Mouse (Mus musculus): Measurements from ENCODE around the gene Asgr1. TPM values are rescaled to one million over a fixed set of nuclear protein-coding genes. Genes with fewer than 3 reads are reported as not detected.

The Asgr1 gene
- polyA plus RNA-seq, 1 experiment = 0.06 TPM

GRCm38 (mm10) chr11:70029130-70029801, 24.6 kb upstream of the Asgr1 start:
- peak overlapping the region; percentile 90 for H3K4me2 ChIP-seq (ENCODE audit: low read depth)
- TF ChIP-seq SRF (IDR thresholded peaks at IDR 0.05; ENCODE audit: control insufficient read depth, insufficient read length, low read depth) (no peak), POLR2AphosphoS2 (IDR thresholded peaks at IDR 0.05; ENCODE audit: insufficient read length, low read depth) (no peak), TCF3 (IDR thresholded peaks at IDR 0.05; ENCODE audit: insufficient read length, low read depth) (no peak), E2F4 (IDR thresholded peaks at IDR 0.05; ENCODE audit: insufficient read depth) (no peak), USF1 (IDR thresholded peaks at IDR 0.05; ENCODE audit: low read depth) (no peak), REST (IDR thresholded peaks at IDR 0.05; ENCODE audit: insufficient read depth, insufficient read length) (no peak), MYOD1 (IDR thresholded peaks at IDR 0.05; ENCODE audit: control insufficient read depth in 1 of 3, insufficient read length in 2 of 3, low read depth in 2 of 3) (no peak), TCF12 (IDR thresholded peaks at IDR 0.05; ENCODE audit: insufficient read depth, poor library complexity, severe bottlenecking) (no peak), CEBPB (IDR thresholded peaks at IDR 0.05; ENCODE audit: insufficient read depth, poor library complexity, severe bottlenecking) (no peak)
- no peak overlapping the region for H3ac ChIP-seq (ENCODE audit: control insufficient read depth, insufficient read length)
- H3K27me3 ChIP-seq (ENCODE audit: control insufficient read depth, insufficient read depth, insufficient read length) = no peaks in the 10 kb centered on the region
- H3K4me3 ChIP-seq = peak overlapping the region; percentile 15
- H3K36me3 ChIP-seq (ENCODE audit: control insufficient read depth, insufficient read depth) = peaks cover 13% of the 10 kb centered on the region
- H3K79me2 ChIP-seq (ENCODE audit: control insufficient read depth, insufficient read depth) = peaks cover 14% of the 10 kb centered on the region

- Histone ChIP-seq H3K4me3 (no peak overlapping the region), H3ac (ENCODE audit: control insufficient read depth, insufficient read length) (no peak overlapping the region), H3K79me2 (ENCODE audit: control insufficient read depth, insufficient read depth) (peaks cover 7% of the 10 kb centered on the region), H3K4me2 (ENCODE audit: low read depth) (peak overlapping the region; percentile 90), H3K36me3 (ENCODE audit: control insufficient read depth, insufficient read depth) (peaks cover 19% of the 10 kb centered on the region), H3K27me3 (ENCODE audit: control insufficient read depth, insufficient read depth, insufficient read length) (no peaks in the 10 kb centered on the region)
- no peak for TF ChIP-seq TCF3 (IDR thresholded peaks at IDR 0.05; ENCODE audit: insufficient read length, low read depth)
- no peak for TF ChIP-seq USF1 (IDR thresholded peaks at IDR 0.05; ENCODE audit: low read depth)
- TF ChIP-seq MYOG (IDR thresholded peaks at IDR 0.05; ENCODE audit: control insufficient read depth in 1 of 3, insufficient read depth in 1 of 3, insufficient read length in 2 of 3, low read depth in 2 of 3) = no peak
- TF ChIP-seq POLR2AphosphoS2 (IDR thresholded peaks at IDR 0.05; ENCODE audit: insufficient read length, low read depth) = no peak
- no peak for TF ChIP-seq SRF (IDR thresholded peaks at IDR 0.05; ENCODE audit: control insufficient read depth, insufficient read length, low read depth)
- no peak for TF ChIP-seq POLR2A (IDR thresholded peaks at IDR 0.05; ENCODE audit: insufficient read length, low read depth)
- TF ChIP-seq TCF12 (IDR thresholded peaks at IDR 0.05; ENCODE audit: insufficient read depth, poor library complexity, severe bottlenecking) = no peak
- TF ChIP-seq MAX (IDR thresholded peaks at IDR 0.05; ENCODE audit: low read depth) = no peak
- no peak for TF ChIP-seq REST (IDR thresholded peaks at IDR 0.05; ENCODE audit: insufficient read depth, insufficient read length)
- TF ChIP-seq E2F4 (IDR thresholded peaks at IDR 0.05; ENCODE audit: insufficient read depth) = no peak
- TF ChIP-seq MYOD1 (IDR thresholded peaks at IDR 0.05; ENCODE audit: control insufficient read depth in 1 of 3, insufficient read length in 2 of 3, low read depth in 2 of 3) = no peak
- no peak for TF ChIP-seq CEBPB (IDR thresholded peaks at IDR 0.05; ENCODE audit: insufficient read depth, poor library complexity, severe bottlenecking)
Measured at GRCm38 (mm10) chr11:70029829-70030550, 23.9 kb upstream of the Asgr1 start.

DNA sequence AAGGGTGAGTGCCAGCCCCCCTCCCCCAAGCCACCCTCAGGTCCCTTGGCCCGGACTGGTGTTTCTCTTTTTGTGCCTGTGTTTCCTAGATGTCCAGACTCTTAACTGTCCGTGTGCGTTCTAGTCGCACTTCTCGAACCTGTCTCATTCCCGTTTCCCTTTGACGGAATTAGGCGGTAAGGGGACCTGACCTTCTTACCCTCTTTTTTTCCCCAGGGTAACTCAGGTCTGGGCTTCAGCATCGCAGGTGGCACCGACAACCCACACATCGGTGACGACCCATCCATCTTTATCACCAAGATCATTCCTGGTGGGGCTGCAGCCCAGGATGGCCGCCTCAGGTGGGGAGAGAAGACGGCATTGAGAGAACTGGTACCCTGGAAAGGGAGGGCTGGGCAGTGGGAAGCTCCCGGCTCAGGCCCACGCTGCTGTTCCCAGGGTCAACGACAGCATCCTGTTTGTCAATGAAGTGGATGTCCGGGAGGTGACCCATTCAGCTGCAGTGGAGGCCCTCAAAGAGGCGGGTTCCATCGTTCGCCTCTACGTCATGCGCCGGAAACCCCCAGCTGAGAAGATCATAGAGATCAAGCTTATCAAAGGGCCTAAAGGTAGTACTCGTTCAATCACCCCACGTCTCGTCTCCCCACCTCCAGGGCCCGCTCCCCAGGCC, 23.1 kb upstream of the Asgr1 start:
- Histone ChIP-seq H3ac (ENCODE audit: control insufficient read depth, insufficient read length) (no peak overlapping the region), H3K27me3 (ENCODE audit: control insufficient read depth, insufficient read depth, insufficient read length) (no peaks in the 10 kb centered on the region), H3K36me3 (ENCODE audit: control insufficient read depth, insufficient read depth) (peaks cover 26% of the 10 kb centered on the region), H3K4me2 (ENCODE audit: low read depth) (no peak overlapping the region), H3K4me3 (no peak overlapping the region), H3K79me2 (ENCODE audit: control insufficient read depth, insufficient read depth) (peaks cover 7% of the 10 kb centered on the region)
- TF ChIP-seq POLR2A (IDR thresholded peaks at IDR 0.05; ENCODE audit: insufficient read length, low read depth) = no peak
- no peak for TF ChIP-seq TCF3 (IDR thresholded peaks at IDR 0.05; ENCODE audit: insufficient read length, low read depth)
- no peak for TF ChIP-seq POLR2AphosphoS2 (IDR thresholded peaks at IDR 0.05; ENCODE audit: insufficient read length, low read depth)
- no peak for TF ChIP-seq TCF12 (IDR thresholded peaks at IDR 0.05; ENCODE audit: insufficient read depth, poor library complexity, severe bottlenecking)
- TF ChIP-seq SRF (IDR thresholded peaks at IDR 0.05; ENCODE audit: control insufficient read depth, insufficient read length, low read depth) = no peak
- TF ChIP-seq MYOD1 (IDR thresholded peaks at IDR 0.05; ENCODE audit: control insufficient read depth in 1 of 3, insufficient read length in 2 of 3, low read depth in 2 of 3) = no peak
- no peak for TF ChIP-seq MAX (IDR thresholded peaks at IDR 0.05; ENCODE audit: low read depth)
- no peak for TF ChIP-seq CEBPB (IDR thresholded peaks at IDR 0.05; ENCODE audit: insufficient read depth, poor library complexity, severe bottlenecking)
- TF ChIP-seq E2F4 (IDR thresholded peaks at IDR 0.05; ENCODE audit: insufficient read depth) = no peak
- no peak for TF ChIP-seq MYOG (IDR thresholded peaks at IDR 0.05; ENCODE audit: control insufficient read depth in 1 of 3, insufficient read depth in 1 of 3, insufficient read length in 2 of 3, low read depth in 2 of 3)
- no peak for TF ChIP-seq REST (IDR thresholded peaks at IDR 0.05; ENCODE audit: insufficient read depth, insufficient read length)
- TF ChIP-seq USF1 (IDR thresholded peaks at IDR 0.05; ENCODE audit: low read depth) = no peak

GRCm38 (mm10) chr11:70031321-70031670, 22.6 kb upstream of the Asgr1 start:
- Histone ChIP-seq H3K79me2 (ENCODE audit: control insufficient read depth, insufficient read depth) (peaks cover 5% of the 10 kb centered on the region), H3K4me3 (no peak overlapping the region), H3ac (ENCODE audit: control insufficient read depth, insufficient read length) (no peak overlapping the region), H3K27me3 (ENCODE audit: control insufficient read depth, insufficient read depth, insufficient read length) (no peaks in the 10 kb centered on the region), H3K36me3 (ENCODE audit: control insufficient read depth, insufficient read depth) (peaks cover 26% of the 10 kb centered on the region), H3K4me2 (ENCODE audit: low read depth) (no peak overlapping the region)
- TF ChIP-seq E2F4 (IDR thresholded peaks at IDR 0.05; ENCODE audit: insufficient read depth) (no peak), TCF12 (IDR thresholded peaks at IDR 0.05; ENCODE audit: insufficient read depth, poor library complexity, severe bottlenecking) (no peak), MYOD1 (IDR thresholded peaks at IDR 0.05; ENCODE audit: control insufficient read depth in 1 of 3, insufficient read length in 2 of 3, low read depth in 2 of 3) (no peak), REST (IDR thresholded peaks at IDR 0.05; ENCODE audit: insufficient read depth, insufficient read length) (no peak), SRF (IDR thresholded peaks at IDR 0.05; ENCODE audit: control insufficient read depth, insufficient read length, low read depth) (no peak), TCF3 (IDR thresholded peaks at IDR 0.05; ENCODE audit: insufficient read length, low read depth) (no peak), POLR2A (IDR thresholded peaks at IDR 0.05; ENCODE audit: insufficient read length, low read depth) (no peak), POLR2AphosphoS2 (IDR thresholded peaks at IDR 0.05; ENCODE audit: insufficient read length, low read depth) (no peak), MYOG (IDR thresholded peaks at IDR 0.05; ENCODE audit: control insufficient read depth in 1 of 3, insufficient read depth in 1 of 3, insufficient read length in 2 of 3, low read depth in 2 of 3) (no peak), USF1 (IDR thresholded peaks at IDR 0.05; ENCODE audit: low read depth) (no peak), CEBPB (IDR thresholded peaks at IDR 0.05; ENCODE audit: insufficient read depth, poor library complexity, severe bottlenecking) (no peak), MAX (IDR thresholded peaks at IDR 0.05; ENCODE audit: low read depth) (no peak)
